Mouse (Mus musculus) embryonic facial prominence, embryonic 14.5 days (tissue): ENCODE measurements around the gene Olfr765. TPM values are rescaled to one million over a fixed set of nuclear protein-coding genes. Genes with fewer than 3 reads are reported as not detected.
"Not testable (repeated sequence)": the region's sequence is repeated elsewhere in the genome, so short reads cannot be mapped to it uniquely, and the experiment has no call there.

Experiments
- ATAC-seq: fragments of 200-750 bp; cut with Nextera tagmentation; 2 replicates; pipeline ENCODE4 v1.8.0; 2017; ENCODE audit warnings: low read depth, moderate number of reproducible peaks, moderate TSS enrichment
- DNase-seq: peaks from one replicate; pipeline ENCODE4 v3.0.0-alpha.2; 2015; ENCODE audit warnings: low spot score
- H3K27ac ChIP-seq: fragments of 300-500 bp; sonication (generic); replicated peaks from 2 replicates; pipeline ENCODE4 v1.5.1; 2014; ENCODE audit warnings: low read depth, mild to moderate bottlenecking, low read length, moderate library complexity
- H3K27me3 ChIP-seq: fragments of 300-500 bp; sonication (generic); replicated peaks from 2 replicates; pipeline ENCODE4 v1.6.1; 2014; ENCODE audit warnings: low read length; ENCODE audit not compliant: control insufficient read depth, insufficient read depth
- H3K36me3 ChIP-seq: fragments of 300-500 bp; sonication (generic); 2 replicates; pipeline ENCODE4 v1.6.1; 2014; ENCODE audit warnings: low read length, mixed read lengths; ENCODE audit not compliant: control insufficient read depth, insufficient read depth
- H3K4me1 ChIP-seq: fragments of 300-500 bp; sonication (generic); 2 replicates; pipeline ENCODE4 v1.6.1; 2014; ENCODE audit warnings: antibody characterized with exemption, low read length; ENCODE audit not compliant: control insufficient read depth, insufficient read depth
- H3K4me2 ChIP-seq: fragments of 300-500 bp; sonication (generic); 2 replicates; pipeline ENCODE4 v1.6.1; 2014; ENCODE audit warnings: low read depth, mild to moderate bottlenecking, low read length, moderate library complexity, mixed read lengths
- H3K4me3 ChIP-seq: fragments of 300-500 bp; sonication (generic); 2 replicates; pipeline ENCODE4 v1.5.1; 2014; ENCODE audit warnings: low read depth, mild to moderate bottlenecking, low read length
- H3K9ac ChIP-seq: fragments of 300-500 bp; sonication (generic); 2 replicates; pipeline ENCODE4 v1.6.1; 2014; ENCODE audit warnings: low read depth, mild to moderate bottlenecking, low read length, moderate library complexity, mixed read lengths
- H3K9me3 ChIP-seq: fragments of 300-500 bp; sonication (generic); 2 replicates; pipeline ENCODE4 v1.6.1; 2016; ENCODE audit warnings: low read length; ENCODE audit not compliant: control insufficient read depth
- WGBS: fragments of 180-500 bp; shearing (Covaris S2); extraction: QIAGEN DNeasy Blood & Tissue Kit; methylation state at CpG from one replicate; pipeline ENCODE4 v1.1.7; 2014; 5-methylcytosine and 5-hydroxymethylcytosine counted together
- polyA plus RNA-seq: library from polyadenylated mRNA; unstranded; fragments of >200 nt; fragmentation: Nextera tagmentation; extraction: Ambion mirVana; gene quantifications from 2 replicates; pipeline ENCODE4 v1.2.1, GENCODE M21; 2014

The Olfr765 gene
- not detected in 2 replicates for polyA plus RNA-seq

DNA sequence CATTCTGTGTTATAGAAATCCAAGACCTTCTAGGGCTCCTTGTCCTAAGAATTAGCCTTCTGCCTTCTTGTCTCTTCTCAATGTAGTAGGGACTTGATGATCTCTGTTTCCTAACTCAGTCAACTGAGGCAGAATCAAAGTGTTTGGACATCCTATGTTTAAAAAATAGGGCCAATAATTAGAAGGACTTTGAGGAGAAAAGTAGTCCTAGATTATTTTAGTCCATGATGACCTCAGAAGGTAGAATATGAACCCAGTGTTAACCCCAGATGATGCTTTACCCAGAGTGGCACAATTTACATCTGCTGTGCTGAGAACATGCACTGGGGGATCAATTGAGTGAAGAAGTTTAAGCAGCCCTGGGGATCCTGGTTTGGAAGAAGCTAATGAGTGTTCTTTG, at the start of gene Olfr765:
Gene Olfr765, minus strand, starts transcription at position 101 of the 400 bp plus-strand sequence.
- not testable (repeated sequence) for H3K9me3 ChIP-seq, H3K27ac ChIP-seq, H3K4me3 ChIP-seq, ATAC-seq, DNase-seq, H3K27me3 ChIP-seq, H3K4me2 ChIP-seq, H3K4me1 ChIP-seq, H3K9ac ChIP-seq, H3K36me3 ChIP-seq

DNA sequence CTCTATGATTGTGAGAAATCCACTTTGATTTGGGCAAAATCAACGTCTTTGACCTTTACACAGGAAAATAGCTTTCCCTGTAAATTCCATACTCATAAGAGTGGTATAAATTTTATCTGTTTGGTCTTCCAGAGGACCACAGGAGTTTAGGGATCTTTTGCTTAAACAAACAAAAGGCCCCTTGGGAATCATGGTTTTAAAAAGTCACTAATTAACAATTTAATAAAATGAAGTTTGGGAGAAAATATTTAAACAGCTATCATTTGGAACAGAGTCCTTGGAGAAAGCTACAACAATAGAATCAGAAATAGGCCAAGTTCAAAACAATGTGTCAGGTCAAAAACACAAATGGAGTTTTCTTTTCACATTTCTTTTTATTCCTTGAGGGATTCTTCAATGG, 49.5 kb upstream of the Olfr765 start, which contains the start of gene Olfr768:
Gene Olfr768, minus strand, starts transcription at position 101 of the 400 bp plus-strand sequence.
- no peaks in the 10 kb centered on the region for H3K27me3 ChIP-seq
- ATAC-seq, result no peak
- WGBS, result 67% methylated on average over 1 of the region's 1 CpGs
- no peaks in the 10 kb centered on the region for H3K9me3 ChIP-seq
- no peak for DNase-seq
- H3K4me2 ChIP-seq, result no peak within 1 kb of the TSS
- no peaks in the 10 kb centered on the region for H3K36me3 ChIP-seq
- no peak within 1 kb of the TSS for H3K27ac ChIP-seq
- no peaks in the 10 kb centered on the region for H3K4me1 ChIP-seq
- H3K4me3 ChIP-seq, result no peak within 1 kb of the TSS
- no peak within 1 kb of the TSS for H3K9ac ChIP-seq

DNA sequence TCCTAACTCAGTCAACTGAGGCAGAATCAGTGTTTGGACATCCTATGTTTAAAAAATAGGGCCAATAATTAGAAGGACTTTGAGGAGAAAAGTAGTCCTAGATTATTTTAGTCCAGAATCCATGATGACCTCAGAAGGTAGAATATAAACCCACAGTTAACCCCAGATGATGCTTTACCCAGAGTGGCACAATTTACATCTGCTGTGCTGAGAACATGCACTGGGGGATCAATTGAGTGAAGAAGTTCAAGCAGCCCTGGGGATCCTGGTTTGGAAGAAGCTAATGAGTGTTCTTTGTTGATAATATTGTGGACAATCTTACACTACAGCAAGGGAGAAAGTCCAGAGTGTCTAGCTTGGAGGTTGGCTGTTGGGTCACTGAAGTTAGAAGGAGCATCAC, 33.0 kb upstream of the Olfr765 start, which contains the start of gene Olfr767:
Gene Olfr767, minus strand, starts transcription at position 101 of the 400 bp plus-strand sequence.
- H3K9ac ChIP-seq, H3K9me3 ChIP-seq, H3K27me3 ChIP-seq, ATAC-seq, H3K4me2 ChIP-seq, H3K27ac ChIP-seq, H3K4me1 ChIP-seq, H3K36me3 ChIP-seq, DNase-seq, H3K4me3 ChIP-seq: not testable (repeated sequence)

DNA sequence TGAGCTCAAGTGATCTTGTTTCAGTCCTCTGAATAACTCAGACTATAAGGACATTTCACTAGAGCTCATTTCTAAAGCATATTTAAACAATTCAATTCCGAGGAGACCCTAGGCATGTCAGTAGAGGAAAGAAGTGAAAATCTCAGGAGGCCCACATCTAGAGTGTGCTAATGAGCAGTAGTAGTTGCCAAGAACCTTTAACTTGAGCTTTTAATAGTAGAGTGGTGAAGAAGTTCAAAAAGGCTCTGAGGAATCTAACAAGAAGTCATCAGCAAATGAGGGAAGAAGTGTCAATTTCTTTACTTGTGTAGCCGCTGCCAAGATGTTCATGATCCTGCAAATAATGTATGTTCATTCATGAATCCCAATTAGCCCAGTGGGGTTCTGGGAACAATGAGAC, 19.1 kb upstream of the Olfr765 start, which contains the start of gene Olfr766-ps1:
Gene Olfr766-ps1, minus strand, starts transcription at position 101 of the 400 bp plus-strand sequence.
- H3K9ac ChIP-seq, result no peak within 1 kb of the TSS
- H3K4me2 ChIP-seq, result no peak within 1 kb of the TSS
- no peak for ATAC-seq
- H3K36me3 ChIP-seq, result no peaks in the 10 kb centered on the region
- 79% methylated on average over 2 of the region's 2 CpGs for WGBS
- H3K27ac ChIP-seq, result no peak within 1 kb of the TSS
- peak; percentile 1 for DNase-seq
- no peak within 1 kb of the TSS for H3K4me3 ChIP-seq
- H3K9me3 ChIP-seq, result no peaks in the 10 kb centered on the region
- H3K4me1 ChIP-seq, result no peaks in the 10 kb centered on the region
- no peaks in the 10 kb centered on the region for H3K27me3 ChIP-seq

DNA sequence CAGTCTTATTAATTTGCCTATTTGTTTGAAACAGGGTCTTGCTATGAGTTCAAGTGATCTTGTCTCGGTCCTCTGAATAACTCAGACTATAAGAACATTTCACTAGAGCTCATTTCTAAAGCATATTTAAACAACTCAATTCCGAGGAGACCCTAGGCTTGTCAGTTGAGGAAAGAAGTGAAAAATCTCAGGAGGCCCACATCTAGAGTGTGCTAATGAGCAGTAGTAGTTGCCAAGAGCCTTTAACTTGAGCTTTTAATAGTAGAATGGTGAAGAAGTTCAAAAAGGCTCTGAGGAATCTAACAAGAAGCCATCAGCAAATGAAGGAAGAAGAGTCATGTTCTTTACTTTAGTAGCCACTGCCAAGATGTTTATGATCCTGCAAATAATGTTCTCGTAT, 10.0 kb downstream of the Olfr765 start, which contains the start of gene Olfr764-ps1:
Gene Olfr764-ps1, minus strand, starts transcription at position 101 of the 400 bp plus-strand sequence.
- no peak for ATAC-seq
- H3K9me3 ChIP-seq, result no peaks in the 10 kb centered on the region
- no peak within 1 kb of the TSS for H3K4me3 ChIP-seq
- H3K27me3 ChIP-seq, result no peaks in the 10 kb centered on the region
- 78% methylated on average over 3 of the region's 3 CpGs for WGBS
- no peak within 1 kb of the TSS for H3K9ac ChIP-seq
- no peaks in the 10 kb centered on the region for H3K36me3 ChIP-seq
- no peak for DNase-seq
- no peak within 1 kb of the TSS for H3K27ac ChIP-seq
- no peak within 1 kb of the TSS for H3K4me2 ChIP-seq
- no peaks in the 10 kb centered on the region for H3K4me1 ChIP-seq

DNA sequence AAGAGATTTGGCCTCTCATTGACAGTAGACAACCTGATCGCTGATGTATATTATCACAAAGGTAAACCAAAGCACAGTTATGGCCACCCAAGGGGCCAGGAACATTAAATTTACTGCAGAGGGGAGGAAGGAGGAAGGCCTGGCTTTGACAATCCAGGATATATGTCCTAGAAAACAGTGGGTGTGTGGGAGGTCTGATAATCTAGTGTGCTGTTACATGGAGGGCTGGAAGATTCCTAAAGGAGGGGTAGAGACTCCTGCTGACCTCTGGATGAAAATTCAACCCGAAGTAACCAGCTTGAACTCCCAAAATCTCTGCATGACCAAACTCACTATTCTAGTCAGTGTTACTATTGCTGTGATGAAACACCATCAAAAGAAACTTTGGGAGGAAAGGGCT, 21.5 kb downstream of the Olfr765 start:
- Histone ChIP-seq H3K27me3 (no peaks in the 10 kb centered on the region), H3K4me3 (no peak overlapping the region), H3K4me2 (no peak overlapping the region), H3K36me3 (no peaks in the 10 kb centered on the region), H3K9ac (no peak overlapping the region), H3K9me3 (no peaks in the 10 kb centered on the region), H3K27ac (no peak overlapping the region), H3K4me1 (no peaks in the 10 kb centered on the region)
- ATAC-seq, result no peak
- DNase-seq, result no peak
- 85% methylated on average over 2 of the region's 2 CpGs for WGBS

DNA sequence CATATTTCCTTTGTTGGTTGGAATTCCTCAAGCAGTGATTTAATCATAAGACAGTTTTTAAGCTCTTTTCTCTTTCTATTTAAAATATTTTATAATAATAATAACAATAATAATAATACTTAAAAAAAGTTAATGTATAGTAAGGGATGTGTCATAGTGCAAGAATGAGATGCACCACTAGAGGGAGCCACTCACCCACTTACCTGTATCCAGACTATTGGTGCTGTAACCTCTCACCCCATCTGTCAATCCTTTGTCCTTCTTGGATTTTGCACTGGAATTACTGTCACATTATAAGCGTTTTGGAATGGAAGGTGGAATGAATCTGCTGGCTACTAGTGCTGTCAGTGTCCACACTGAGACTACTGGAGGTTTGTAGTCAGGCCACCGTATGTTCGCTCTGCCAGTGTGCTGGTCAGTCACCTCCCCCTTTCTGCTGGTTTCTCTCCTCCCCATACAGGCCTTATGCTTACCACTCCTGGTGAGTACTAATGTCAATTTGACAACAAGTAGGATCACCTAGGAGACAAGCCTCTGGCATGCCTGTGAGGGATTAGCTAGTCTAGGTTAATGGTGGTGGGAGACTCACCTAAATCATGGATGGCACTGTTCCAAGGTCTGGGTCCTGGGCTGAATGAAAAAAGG, 23.7 kb downstream of the Olfr765 start:
- 59% methylated on average over 3 of the region's 3 CpGs for WGBS
- no peaks in the 10 kb centered on the region for H3K36me3 ChIP-seq
- H3K4me2 ChIP-seq, result no peak overlapping the region
- no peak overlapping the region for H3K9ac ChIP-seq
- no peaks in the 10 kb centered on the region for H3K27me3 ChIP-seq
- no peaks in the 10 kb centered on the region for H3K4me1 ChIP-seq
- H3K27ac ChIP-seq, result no peak overlapping the region
- no peaks in the 10 kb centered on the region for H3K9me3 ChIP-seq
- DNase-seq (peak; percentile 45), ATAC-seq (no peak)
- no peak overlapping the region for H3K4me3 ChIP-seq

DNA sequence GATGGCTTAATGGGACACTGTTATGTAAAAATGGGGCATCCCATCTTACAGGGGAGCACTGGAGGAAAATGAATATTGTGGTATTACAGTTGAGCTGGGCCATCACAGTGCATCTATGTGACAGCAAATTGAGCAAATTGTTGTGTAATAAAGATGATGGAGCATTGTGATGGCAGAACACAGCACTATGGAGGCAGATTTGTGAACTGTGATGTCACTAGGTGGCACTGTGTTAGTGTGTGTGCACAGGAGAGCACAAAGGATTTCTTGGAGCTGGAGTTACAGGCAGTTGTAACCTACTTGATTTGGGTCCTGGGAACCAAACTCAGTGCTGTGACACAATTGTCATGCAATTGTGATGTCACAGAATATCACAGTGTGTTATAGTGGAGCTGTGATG, 26.5 kb downstream of the Olfr765 start:
- DNase-seq, result no peak
- Histone ChIP-seq H3K27ac (no peak overlapping the region), H3K4me1 (no peaks in the 10 kb centered on the region), H3K27me3 (no peaks in the 10 kb centered on the region), H3K9me3 (no peaks in the 10 kb centered on the region), H3K4me2 (no peak overlapping the region), H3K36me3 (no peaks in the 10 kb centered on the region), H3K4me3 (no peak overlapping the region), H3K9ac (no peak overlapping the region)
- no peak for ATAC-seq

DNA sequence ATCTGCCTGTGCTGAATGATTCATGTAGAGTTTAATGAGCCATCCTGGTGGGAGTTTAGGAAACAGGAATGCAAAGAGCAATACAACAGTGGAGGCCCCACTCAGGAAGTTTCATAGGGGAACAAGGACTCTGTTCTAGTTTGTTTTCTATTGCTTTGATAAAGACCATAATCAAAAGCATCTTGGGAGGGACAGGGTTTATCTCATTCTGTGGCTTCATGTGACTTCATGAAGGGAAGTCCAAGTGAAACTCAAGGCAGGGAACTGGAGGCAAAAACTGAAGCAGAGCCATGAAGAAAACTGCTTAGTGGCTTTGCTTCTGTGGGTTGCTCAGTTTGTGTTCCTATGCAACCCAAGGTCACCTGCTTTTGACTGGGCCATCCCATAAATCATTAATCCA, 35.3 kb downstream of the Olfr765 start:
- DNase-seq, result no peak
- no peak for ATAC-seq
- H3K4me3 ChIP-seq, result no peak overlapping the region

More for the DNA sequence above, 35.3 kb downstream of the Olfr765 start:
- no peaks in the 10 kb centered on the region for H3K27me3 ChIP-seq
- no peak overlapping the region for H3K27ac ChIP-seq
- H3K9ac ChIP-seq, result no peak overlapping the region
- H3K36me3 ChIP-seq, result no peaks in the 10 kb centered on the region
- no peak overlapping the region for H3K4me2 ChIP-seq
- H3K4me1 ChIP-seq, result no peaks in the 10 kb centered on the region
- H3K9me3 ChIP-seq, result no peaks in the 10 kb centered on the region
